Mouse (Mus musculus) layer of hippocampus, adult 9-11 months (tissue): ENCODE results near the gene Creb3.
"Not testable (repeated sequence)": the region's sequence is repeated elsewhere in the genome, so short reads cannot be mapped to it uniquely, and the experiment has no call there.

Experiments used
- DNase-seq: peaks from one replicate; pipeline ENCODE4 v3.0.0; 2022

Gene Creb3

DNA sequence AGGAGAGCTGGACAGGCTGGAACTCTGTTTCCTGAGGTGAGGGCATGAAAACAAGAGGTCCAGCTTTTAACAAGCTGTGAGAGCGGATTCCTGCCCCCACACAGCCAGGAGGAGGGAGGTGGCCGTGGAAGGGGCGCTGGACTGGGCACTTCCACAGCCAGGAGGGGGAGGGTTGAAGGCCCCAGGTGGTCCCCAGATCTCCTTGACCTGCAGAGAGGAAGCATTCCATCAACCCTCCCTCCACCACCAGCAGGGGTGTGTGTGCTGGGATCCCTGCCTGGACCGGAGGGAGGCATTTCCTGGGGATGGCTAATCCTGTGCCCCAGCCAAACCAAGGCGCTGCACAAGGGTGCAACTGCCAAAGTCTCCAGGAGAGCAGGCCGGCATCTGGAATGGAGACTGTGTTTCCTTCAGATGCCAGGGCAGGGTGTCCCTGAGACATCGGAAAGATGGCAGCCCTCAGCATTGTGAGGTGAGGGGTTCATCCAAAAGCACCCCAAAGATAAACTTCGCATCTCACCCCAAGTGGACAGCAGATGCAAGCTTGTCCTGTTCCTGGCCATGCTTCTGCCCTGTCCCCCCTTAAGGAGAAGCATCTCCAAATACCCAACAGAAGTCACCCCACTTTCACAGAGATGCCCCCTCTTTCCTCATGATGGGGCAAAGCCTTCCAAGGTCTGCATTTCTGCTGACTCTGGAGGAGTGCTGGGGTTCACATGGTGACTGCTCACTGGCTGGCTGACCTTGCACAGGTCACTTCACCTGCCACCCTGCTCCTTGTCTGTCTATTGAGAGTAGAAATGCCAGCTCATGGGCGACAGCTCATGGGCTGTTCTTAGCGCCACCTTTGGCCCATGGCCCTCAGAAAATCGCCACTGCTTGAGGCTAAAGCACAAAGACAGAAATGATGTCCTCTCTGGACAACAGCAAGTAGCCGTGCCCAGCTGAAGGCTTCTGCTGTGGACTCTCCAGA lies 22.6 kb downstream of the Creb3 start, which contains the start of gene Msmp:
Msmp (minus strand) TSS at position 51 of the 973 bp plus-strand sequence.
- DNase-seq, result no peak

DNA sequence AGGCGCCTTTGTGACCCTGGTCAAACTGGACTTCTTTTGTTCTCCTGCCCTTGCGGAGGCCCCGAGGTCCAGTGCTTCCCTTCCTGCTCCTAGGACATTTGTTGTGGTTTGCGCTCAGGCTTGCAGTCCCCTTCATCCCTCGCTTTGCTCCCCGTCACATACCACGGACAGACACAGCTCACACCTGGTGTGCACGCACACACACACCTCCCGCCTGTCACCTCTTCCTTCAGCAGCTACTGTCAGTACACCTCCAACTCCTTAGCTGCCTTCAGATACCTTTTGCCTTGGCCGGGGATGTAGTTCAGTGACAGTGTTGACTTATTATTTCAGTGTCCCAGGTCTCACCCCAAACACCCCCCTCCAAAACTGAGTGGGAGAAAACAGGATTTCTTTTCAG lies 23.6 kb downstream of the Creb3 start:
- no peak for DNase-seq

DNA sequence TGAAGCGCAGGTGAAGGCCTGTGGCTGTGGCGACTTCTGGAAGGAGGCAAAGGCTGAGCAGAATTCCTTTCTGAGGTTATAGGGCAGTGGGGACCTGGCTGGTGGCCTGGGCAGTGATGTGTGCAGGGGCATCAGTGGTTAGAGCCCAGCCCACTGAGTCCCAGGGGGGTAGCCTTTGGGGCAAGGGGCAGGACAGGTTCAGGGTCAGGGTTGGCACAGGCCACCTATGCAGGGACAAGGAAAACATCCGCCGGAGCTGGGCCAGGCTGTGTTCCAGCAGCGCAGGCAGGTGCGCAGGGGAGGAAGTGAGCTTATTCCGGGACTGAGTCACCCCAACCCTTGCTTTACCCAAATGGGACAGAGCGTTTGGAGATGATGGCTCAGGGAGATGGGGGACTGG lies 24.3 kb downstream of the Creb3 start:
- no peak for DNase-seq

DNA sequence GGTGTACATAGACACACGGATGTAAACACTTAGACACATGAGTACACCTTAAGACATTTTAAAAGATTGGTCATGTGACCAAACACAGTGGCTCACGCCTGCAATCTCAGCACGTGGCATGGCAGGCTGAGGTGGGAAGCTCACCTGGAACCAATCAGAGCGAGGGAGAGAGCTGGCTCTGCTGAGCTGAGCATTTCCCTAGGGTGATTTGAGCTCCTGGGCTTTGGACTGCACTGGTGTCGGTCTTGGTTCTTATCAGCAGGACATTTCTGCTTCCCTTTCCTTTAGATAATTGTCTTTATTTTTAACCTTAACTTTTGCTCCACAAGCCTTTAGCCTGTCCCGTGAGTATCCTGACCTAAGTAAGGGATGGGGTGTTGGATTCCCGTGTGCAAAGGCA lies 25.5 kb downstream of the Creb3 start:
- no peak for DNase-seq

DNA sequence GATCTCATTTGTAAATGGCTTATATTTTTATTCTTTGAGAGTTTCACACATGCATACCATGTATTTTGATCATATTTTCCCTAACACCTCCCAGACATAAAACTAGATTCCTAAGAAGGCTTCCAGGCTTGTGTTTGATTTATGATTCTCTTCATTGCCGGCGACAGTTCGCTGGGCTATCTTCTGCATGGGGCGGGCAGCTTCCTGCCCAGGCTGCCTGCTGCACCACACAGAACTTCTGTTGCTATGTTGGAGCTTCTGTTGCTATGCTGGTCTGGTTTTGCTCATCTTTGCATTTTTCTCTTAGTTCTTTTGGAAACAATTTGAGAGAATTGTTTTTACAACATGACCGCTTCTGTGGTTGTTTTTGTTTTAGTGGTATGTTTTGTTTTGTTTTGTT lies 29.4 kb downstream of the Creb3 start:
- no peak for DNase-seq

DNA sequence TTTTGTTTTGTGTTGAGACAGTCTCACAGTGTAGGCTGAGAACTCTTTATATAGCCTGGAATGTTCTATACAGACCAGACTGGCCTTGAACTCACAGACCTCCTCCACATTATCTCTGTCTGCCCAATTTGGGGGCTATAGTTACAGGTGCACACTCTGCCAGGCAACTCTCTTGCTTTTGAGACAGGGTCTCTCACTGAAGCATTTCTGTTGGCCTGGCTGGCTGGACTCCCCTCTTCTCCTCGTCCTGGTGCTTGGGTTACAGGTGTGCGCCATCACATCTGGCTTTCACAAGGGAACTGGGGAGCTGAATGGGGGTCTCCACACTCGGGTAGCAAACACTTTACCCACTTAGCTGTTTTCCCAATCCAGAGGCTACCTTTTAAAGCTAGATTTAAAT lies 29.8 kb downstream of the Creb3 start:
- DNase-seq, result no peak

DNA sequence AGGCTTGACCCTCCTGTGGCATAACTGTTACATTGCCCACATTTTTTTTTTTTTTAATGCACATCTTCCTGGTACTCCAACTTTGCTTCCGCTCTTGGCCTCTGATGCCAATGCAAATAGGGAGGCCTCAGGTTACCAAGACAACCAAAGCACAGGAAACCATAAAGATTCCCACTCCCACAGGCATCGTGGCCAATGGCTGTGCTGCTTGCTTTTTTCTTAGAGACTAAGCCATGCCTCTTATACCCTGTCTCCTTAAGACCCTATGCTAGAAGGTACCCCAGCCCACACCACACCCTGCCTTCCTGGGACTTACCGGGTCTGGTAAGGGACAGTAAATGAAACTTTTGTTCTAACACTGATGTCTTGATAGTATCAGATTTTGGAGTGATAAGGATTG lies 31.3 kb downstream of the Creb3 start:
- no peak for DNase-seq

DNA sequence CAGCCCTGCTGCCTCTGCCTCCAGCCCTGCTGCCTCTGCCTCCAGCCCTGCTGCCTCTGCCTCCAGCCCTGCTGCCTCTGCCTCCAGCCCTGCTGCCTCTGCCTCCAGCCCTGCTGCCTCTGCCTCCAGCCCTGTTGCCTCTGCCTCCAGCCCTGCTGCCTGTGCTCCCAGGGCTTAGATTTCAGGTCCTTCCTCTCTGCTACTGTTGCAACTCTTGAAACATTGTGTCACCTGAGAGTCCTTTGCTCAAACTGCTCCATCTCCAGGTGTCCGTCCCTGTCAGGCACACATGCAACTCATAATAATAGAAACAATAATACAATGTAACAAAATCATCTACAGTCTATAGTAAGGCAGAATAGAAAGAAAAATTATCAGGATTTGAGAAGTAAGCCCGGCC lies 34.5 kb downstream of the Creb3 start:
- not testable (repeated sequence) for DNase-seq

DNA sequence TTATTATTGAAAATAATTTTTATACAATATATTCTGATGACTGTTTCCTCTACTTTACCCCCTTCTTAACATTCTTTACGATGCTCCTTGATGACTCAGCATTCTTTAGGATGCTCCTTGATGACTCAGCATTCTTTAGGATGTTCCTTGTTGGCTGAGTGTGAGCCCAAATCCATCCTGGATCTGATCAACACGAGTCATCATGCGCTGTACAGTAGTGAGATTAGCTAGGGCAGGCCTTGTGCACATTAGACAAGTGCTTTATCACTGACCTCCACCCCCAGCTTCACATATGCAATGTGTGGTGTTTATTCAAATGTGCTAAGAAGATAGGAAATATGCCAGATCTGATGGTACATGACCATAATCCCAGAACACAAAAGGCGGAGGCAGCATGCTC lies 36.1 kb downstream of the Creb3 start:
- no peak for DNase-seq

DNA sequence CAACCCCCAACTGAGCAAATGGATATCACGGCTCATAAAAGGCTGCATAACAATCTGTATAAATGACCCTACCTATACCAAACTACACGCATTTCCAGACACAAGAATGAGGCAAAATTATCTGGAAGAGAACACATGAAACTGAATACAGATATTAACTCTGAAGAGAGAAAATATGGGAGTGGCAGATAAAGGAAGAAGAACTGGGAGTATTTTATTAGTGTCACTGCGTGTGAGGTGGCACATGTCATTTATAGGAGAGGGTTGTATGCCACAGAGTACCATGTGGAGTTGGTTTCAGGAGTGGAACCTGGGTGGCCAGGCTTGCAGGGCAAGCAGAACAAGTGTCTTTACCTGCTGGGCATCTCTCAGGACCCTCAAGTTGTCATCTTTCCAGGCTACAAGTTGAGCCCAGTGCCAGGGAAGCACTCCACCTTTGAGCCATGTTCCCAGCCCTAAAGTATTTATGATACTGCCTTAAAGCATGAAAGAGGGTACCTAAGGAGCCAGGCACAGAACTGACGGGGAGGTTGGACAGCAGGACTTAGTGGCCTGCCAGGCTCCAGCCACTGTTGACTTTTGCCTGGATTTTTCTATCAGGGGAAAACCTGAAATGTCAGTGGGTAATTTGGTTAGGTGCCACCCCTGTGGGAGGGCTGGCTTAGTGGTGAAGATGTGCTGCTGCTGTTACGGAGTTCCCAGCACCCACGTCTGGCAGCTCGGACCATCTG lies 36.7 kb downstream of the Creb3 start:
- no peak for DNase-seq

DNA sequence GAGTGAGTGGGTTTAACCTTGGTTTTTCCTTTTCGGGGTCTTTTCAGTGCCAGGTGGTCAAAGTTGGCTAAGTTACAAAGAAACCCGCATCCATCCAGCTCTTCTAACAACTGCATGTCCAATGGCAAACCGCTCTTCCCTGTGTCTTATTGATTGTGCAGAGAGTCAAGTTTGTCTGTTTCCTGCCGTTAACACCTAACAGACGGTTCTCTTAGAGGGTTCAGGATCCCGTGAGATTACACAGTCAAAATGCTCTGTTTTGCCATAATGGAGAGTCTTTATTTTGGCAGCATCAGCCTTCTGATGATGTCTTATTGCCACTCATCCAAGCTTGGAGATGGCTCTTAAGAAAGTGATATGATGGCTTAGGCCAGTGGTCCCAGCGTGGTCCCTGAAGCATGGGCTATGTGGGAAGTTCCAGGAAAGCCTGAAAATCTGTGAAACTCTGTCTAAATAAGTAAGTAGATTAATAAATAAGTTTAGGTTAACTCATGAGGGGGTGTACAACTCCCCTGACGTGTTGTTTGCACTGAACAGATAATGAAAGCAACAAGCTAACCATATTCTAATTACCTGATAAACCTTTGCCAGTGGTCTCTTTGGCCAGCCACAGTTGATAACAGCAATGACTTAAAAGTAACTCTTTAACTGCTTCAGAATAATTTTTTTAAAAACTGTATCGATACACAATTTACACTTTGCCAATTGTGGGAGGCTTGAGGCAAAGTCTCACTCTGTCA lies 38.2 kb downstream of the Creb3 start:
- DNase-seq, result no peak

DNA sequence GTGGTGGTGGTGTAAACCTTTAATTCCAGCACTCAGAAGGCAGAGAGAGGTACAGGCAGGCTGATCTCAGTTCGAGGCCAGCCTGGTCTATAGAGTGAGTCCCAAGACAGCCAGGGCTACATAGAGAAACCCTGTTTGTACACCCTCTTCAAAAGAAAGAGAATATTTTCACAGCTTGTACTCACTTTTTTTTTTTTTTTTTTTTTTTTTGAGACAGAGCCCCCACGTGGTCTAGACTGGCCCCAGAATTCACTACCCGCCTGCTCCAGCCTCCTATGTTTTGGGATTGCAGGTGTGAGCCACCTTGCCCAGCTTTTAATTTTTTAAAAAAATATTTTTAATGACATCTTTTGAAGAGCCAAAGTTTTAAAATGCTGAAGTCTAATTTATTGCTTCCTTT lies 42.0 kb downstream of the Creb3 start:
- no peak for DNase-seq

DNA sequence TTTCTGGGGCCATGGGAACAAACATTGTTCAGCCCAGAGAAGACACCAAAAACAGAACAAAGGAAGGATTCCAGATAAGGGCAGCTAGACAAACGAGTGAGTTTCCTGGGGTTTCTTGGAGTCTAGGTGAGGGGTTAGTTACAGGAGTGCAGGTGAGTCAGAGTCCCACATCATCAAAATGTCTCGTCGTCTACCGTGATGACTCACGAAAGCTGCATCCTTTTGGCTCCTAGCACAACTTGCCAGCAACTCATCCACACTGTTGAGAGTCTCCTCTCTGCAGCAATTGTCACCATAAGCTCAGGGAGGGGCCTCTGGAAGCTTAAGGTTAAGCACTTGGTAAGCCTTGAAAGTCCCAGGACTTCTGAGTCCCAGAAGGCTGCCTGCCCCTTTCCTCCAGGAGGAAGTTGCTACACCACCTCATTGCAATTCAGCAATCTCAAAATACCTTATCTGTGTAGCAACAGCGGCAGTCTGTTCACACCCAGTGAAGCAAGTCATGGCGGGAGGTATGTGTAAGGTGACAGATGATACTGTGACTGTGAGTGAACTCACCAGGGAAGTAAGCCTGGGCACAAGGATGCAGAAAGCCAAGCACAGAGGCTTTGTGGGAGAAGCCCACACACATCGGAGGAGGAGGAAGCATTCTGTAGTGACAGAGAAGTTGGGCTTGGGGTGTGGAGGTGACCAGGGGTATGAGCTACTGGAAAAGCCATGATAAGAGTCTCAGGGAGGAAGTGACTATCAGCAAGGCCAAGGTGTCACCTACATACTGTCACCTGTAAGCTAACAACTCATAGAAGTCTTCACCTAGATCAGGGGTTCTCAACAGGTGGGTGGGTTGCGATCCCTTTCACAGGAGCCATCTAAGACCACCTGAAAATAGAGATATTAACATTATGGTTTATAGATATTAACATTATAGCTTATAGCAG lies 42.9 kb downstream of the Creb3 start:
- DNase-seq, result no peak

DNA sequence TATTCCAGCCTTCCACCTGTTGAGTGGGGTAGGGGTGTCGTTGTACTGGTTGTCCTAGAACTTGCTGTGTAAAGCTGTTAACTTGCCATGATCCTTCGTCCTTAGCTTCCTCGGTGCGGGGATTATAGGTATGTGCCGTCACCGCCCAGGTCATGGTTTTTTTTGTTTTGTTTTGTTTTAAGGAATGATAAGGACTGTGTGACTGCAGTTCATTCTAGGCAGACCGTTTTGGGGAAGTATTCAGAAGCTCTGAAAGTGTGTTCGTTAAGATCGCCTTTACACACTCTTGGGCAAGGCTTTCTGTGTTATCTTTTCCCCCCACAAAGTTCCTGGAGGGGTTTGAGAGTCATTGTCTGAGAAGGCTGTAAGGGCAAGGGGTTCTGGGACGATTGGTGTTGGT lies 50.4 kb downstream of the Creb3 start:
- no peak for DNase-seq

DNA sequence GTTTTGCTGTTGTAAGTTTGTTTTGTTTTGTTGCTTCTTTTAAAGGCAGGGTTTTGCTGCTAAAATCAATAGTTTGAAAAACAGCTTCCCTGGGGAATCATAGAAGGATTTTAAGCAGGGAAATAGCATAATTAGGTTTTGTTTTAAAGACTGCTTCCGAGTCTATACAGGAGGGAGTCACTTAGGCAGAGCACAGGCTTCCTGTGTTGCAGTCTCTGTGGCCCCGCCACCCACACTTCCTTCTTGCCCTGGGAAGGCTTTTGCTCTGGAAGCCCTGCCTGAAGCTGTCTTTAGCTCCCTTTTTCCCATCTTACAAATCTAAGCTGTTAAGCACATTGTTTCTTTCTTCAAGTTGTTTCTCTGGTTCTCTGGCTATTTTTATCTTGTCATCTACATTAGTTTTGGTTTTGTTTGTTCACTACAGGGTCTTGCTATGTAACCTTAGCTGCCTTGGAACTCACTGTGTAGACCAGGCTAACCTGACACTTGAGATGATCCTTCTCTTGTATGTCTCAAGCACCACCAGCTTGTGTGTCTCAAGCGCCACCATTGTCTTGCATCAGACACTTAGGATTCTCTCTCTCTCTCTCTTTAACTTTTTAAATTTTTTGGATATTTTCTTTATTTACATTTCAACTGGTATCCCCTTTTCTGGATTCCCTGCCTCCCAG lies 51.1 kb downstream of the Creb3 start:
- DNase-seq, result no peak
